Mouse (Mus musculus) myocyte (in vitro differentiated cells): ENCODE results near the gene Ppp1r13l.

Source experiments
- CEBPB ChIP-seq: IDR thresholded peaks from 2 replicates; pipeline ENCODE4 v1.6.1; 2011; ENCODE audit warnings: mild to moderate bottlenecking, moderate library complexity; ENCODE audit not compliant: poor library complexity, insufficient read depth, severe bottlenecking
- E2F4 ChIP-seq: IDR thresholded peaks from one replicate; pipeline ENCODE4 v1.6.1; 2011; ENCODE audit warnings: mild to moderate bottlenecking, control low read depth, moderate library complexity; ENCODE audit not compliant: insufficient read depth
- MAX ChIP-seq: IDR thresholded peaks from one replicate; pipeline ENCODE4 v1.6.1; 2011; ENCODE audit warnings: low read depth, mild to moderate bottlenecking, control low read depth
- MYOD1 ChIP-seq, 3 experiments: IDR thresholded peaks; one replicate each; pipeline ENCODE4 v1.6.1; 2011; ENCODE audit warnings: control low read depth in 2 of 3, low read depth in 2 of 3, mild to moderate bottlenecking in 2 of 3, moderate library complexity in 1 of 3; ENCODE audit not compliant: insufficient read length in 2 of 3, control insufficient read depth in 1 of 3
- MYOG ChIP-seq, 3 experiments: IDR thresholded peaks; one replicate each; pipeline ENCODE4 v1.6.1; 2011; ENCODE audit warnings: control low read depth in 2 of 3, low read depth in 2 of 3, mild to moderate bottlenecking in 2 of 3; ENCODE audit not compliant: insufficient read length in 2 of 3, control insufficient read depth in 1 of 3, insufficient read depth in 1 of 3
- POLR2A ChIP-seq: IDR thresholded peaks from one replicate; pipeline ENCODE4 v1.6.1; 2011; ENCODE audit warnings: low read depth, mild to moderate bottlenecking, control low read depth, moderate library complexity; ENCODE audit not compliant: insufficient read length
- POLR2AphosphoS2 ChIP-seq: IDR thresholded peaks from one replicate; pipeline ENCODE4 v1.6.1; 2011; ENCODE audit warnings: low read depth, control low read depth; ENCODE audit not compliant: insufficient read length
- SRF ChIP-seq: IDR thresholded peaks from one replicate; pipeline ENCODE4 v1.6.1; 2011; ENCODE audit warnings: low read depth; ENCODE audit not compliant: control insufficient read depth, insufficient read length
- TCF12 ChIP-seq: IDR thresholded peaks from one replicate; pipeline ENCODE4 v1.6.1; 2011; ENCODE audit warnings: mild to moderate bottlenecking, control low read depth; ENCODE audit not compliant: poor library complexity, insufficient read depth, severe bottlenecking
- TCF3 ChIP-seq: IDR thresholded peaks from one replicate; pipeline ENCODE4 v1.6.1; 2011; ENCODE audit warnings: low read depth, control low read depth; ENCODE audit not compliant: insufficient read length
- USF1 ChIP-seq: IDR thresholded peaks from one replicate; pipeline ENCODE4 v1.6.1; 2011; ENCODE audit warnings: low read depth, mild to moderate bottlenecking, control low read depth, moderate library complexity

DNA sequence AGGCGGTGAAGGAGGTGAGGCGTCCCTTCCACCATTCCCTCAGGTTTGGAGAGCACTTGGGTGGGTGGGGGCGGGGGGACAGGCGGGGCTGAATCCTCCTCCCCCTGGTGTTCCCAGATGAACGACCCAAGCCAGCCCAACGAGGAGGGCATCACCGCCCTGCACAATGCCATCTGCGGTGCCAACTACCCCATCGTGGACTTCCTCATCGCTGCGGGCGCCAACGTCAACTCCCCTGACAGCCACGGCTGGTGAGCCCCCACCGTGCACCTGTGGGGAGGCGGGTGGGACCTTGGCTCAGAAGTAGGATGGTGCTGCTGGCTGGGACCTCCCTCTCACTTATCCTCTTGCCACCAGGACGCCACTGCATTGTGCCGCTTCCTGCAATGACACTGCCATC, 15.8 kb downstream of the Ppp1r13l start:
- TF ChIP-seq POLR2A (no peak), MYOD1 (IDR thresholded peaks at IDR 0.05; ENCODE audit: control insufficient read depth in 1 of 3, insufficient read length in 2 of 3, low read depth in 2 of 3) (no peak), POLR2AphosphoS2 (no peak), CEBPB (no peak), USF1 (no peak), TCF3 (no peak), E2F4 (no peak), TCF12 (no peak), SRF (no peak), MYOG (IDR thresholded peaks at IDR 0.05; ENCODE audit: control insufficient read depth in 1 of 3, insufficient read depth in 1 of 3, insufficient read length in 2 of 3, low read depth in 2 of 3) (no peak), MAX (no peak)
